Mouse (Mus musculus) lung, postnatal 0 days (tissue): ENCODE measurements around the gene Olfml2a.

Experiments
- CTCF ChIP-seq: IDR thresholded peaks from 2 replicates; pipeline ENCODE4 v1.5.1; 2016; ENCODE audit warnings: antibody characterized with exemption, mild to moderate bottlenecking
- EP300 ChIP-seq: IDR thresholded peaks from 2 replicates; pipeline ENCODE4 v1.6.1; 2016; ENCODE audit warnings: antibody characterized with exemption, mild to moderate bottlenecking, control low read depth

- peak; percentile 31 for TF ChIP-seq CTCF
- TF ChIP-seq EP300: no peak
These were observed 12.8 kb downstream of the Olfml2a start for GRCm38 (mm10) chr2:38944460-38945161.
